Mouse (Mus musculus): ENCODE measurements at regions not wholly inside any gene's neighbourhood (a gene's known extent, or its start where the extent isn't known, plus 50 kb on each side); places are given as distances from the start of the nearest gene placed in this dataset.

- no peak for DNase-seq
Measured at GRCm38 (mm10) chr2:46678366-46678765, 1561.2 kb upstream of the Zeb2 start.

DNA sequence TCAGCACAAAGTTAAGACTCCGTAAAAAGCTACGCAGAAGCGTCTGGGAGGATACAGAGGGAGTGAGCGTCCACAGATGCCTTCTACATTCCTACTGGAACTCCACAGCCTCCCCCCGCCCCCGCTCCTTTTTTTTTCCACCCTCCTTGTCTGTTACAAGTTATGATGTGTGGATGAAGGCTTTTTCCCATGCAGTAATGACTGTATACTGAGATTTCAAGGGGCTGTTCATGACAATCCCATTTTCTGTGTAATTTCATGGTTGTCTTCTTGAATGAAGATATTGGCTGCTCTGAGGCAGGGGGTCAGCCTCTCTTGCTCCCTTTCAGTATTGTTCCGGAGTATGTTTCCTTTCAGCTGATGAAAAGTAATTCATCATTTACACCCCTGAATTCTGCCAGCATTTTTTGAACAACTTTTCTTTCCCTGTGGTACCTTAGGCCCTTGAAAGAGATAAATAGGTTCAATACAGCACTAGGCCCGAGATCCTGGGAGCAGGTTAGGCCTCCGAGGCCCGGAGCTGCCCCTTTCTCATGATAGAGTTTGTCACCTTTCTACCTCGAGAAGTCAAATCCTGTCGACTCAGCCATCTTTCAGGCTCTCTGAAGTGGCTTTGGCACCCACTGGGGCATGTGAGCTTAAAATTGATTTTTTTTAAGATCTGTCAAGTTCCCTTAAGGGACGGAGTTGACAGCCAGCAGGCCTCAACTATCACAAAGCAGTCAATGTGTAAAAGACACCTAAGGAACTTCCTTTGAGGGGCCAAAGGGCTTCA is 1552.5 kb upstream of the Zeb2 start:
- DNase-seq: no peak

- DNase-seq: no peak
Measured at GRCm38 (mm10) chr2:46666990-46667337, 1549.8 kb upstream of the Zeb2 start.

GRCm38 (mm10) chr2:46666084-46666989 is 1549.1 kb upstream of the Zeb2 start:
- no peak for DNase-seq

- no peak for DNase-seq
Measured at GRCm38 (mm10) chr2:46661876-46662275, 1544.7 kb upstream of the Zeb2 start.

DNA sequence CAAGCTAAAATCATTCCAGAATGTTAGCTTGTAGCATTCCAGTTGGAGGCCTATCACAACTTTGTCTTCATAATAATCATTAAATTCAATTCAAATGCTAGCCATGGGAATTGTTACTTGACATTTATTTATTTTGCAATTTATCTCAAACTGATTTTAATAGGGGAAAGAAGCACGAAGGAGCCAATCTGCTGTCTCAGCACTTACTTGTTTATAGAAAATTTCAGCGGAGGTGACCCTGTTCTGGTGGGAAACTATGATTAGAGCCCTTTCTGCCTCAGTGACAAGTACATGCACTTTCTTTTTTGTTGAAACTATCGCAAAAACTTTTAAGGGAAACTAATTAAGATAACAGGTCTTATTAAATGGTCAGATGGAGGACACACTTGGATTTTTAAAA is 1543.4 kb upstream of the Zeb2 start:
- no peak for DNase-seq

GRCm38 (mm10) chr2:46655289-46655688 is 1538.1 kb upstream of the Zeb2 start:
- DNase-seq: no peak

GRCm38 (mm10) chr2:46652616-46653015 is 1535.4 kb upstream of the Zeb2 start:
- no peak for DNase-seq

- DNase-seq: no peak
Measured at GRCm38 (mm10) chr2:46646366-46646765, 1529.2 kb upstream of the Zeb2 start.

DNA sequence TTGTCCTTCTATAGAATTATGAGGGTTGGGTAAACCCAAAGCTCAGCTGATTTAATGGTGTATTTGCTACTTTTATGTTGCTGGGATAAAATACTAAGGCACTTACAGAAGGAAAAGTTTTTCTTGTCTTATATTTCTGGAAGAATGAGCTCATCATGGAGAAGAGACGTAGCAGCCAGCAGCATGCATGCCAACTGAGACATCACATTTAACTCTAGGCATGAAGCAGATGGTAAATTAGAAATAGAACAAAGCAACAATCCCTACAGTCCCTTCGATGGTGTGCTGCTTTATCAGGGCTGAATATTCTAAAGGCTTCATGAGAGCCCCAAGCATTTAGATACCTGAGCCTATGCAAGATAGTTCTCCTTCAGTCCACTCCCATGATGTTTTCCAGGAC is 1492.0 kb upstream of the Zeb2 start:
- DNase-seq: no peak

- DNase-seq: peak; percentile 58 to 68
Measured at GRCm38 (mm10) chr2:46581773-46582172, 1464.6 kb upstream of the Zeb2 start.

GRCm38 (mm10) chr2:46570416-46570815 is 1453.2 kb upstream of the Zeb2 start:
- no peak for DNase-seq

GRCm38 (mm10) chr2:46533395-46533794 is 1416.2 kb upstream of the Zeb2 start:
- no peak for DNase-seq

- no peak for DNase-seq
Measured at GRCm38 (mm10) chr2:46530686-46531085, 1413.5 kb upstream of the Zeb2 start.

DNA sequence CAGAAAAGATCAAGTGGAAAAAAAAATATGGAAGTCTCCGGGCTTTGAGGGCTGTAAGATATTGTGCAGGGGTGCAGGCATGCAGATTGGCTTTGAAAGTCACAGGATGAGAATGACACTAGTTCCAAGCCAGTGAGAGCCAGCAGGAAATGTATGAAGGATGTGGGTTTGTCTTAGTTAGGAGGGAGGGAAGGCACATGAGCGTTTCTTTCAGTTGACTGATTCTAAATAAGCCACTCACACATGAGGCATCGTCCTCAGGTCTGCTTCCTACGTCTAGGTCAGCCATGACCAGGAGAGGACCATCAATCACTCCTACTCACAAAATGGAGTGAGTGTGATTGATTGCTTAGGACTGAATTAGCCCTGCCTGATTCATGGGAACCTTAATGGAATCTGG is 1408.0 kb upstream of the Zeb2 start:
- no peak for DNase-seq

GRCm38 (mm10) chr2:46524625-46525024 is 1407.4 kb upstream of the Zeb2 start:
- DNase-seq: no peak

DNA sequence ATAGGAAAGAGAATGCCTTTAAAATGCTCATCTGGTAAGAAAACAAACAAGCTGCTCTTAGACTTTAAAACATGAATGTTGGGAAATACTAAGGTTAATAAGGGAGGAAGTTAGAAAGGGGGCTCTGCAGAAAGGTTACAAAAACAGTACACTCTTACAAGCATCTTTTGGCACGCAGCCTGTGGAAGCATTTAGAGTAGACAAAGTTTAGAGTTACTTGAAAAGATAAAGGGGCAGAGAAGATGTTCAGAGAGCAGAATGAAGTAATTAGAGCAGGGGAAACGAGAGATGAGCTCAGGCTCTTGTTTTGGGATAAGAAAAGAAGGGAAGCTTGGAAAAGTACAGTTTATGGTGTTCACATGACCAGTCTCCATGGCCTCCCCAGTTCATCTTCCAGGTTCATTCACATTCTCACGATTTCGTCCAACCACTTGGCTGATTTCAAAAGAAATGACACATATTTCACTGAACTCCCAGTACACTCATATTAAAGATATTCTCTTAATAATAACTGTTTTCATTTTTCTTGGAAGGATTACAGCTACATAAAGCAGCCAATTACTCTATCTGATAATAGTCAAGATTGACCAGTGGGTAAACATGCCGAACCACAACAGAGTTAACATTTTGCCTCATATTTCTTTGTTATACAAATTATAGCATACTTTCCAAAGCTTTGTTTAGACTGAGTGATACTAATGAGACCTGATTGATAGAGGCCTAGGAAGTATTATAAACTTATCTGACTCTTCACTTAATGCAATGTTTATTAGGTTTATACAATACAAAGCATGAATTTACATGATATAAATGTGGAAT is 1404.2 kb upstream of the Zeb2 start:
- no peak for DNase-seq

DNA sequence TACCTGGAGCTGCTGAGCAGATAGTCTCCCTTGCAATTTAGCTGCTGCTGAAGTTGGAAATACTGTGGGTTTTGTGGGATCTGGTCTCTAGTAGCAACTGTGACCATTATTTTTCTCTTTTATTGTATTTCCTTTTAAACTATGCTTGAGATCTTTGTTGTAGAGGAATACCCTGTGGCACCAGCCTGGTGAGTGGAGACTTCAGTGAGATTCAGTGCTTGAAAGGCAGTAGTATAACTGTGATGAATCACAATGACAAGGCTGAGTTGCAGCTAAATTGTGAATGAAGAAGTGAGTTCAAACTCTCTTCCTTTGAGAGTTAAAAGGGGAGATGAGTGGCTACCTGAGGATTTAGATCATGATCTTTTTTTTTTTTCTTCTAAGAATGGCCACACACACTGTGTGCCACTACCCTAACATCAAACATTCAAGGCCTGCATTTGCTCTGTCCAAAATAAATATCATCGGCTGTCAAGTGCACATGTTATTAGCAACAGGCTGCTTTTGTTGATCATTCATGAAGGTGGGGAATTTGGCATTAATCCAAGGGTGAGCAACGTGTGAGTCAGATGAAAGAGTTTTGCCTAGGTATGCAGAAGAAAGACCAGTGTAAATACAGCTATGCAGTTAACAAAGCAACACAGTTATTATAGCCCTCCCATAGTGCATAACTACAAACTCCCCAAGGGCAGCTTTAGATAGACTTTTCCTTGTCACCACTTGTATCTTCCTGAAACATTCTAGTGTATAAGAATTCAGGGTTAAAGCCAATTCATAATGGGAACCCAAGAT is 1395.2 kb upstream of the Zeb2 start:
- DNase-seq: no peak

DNA sequence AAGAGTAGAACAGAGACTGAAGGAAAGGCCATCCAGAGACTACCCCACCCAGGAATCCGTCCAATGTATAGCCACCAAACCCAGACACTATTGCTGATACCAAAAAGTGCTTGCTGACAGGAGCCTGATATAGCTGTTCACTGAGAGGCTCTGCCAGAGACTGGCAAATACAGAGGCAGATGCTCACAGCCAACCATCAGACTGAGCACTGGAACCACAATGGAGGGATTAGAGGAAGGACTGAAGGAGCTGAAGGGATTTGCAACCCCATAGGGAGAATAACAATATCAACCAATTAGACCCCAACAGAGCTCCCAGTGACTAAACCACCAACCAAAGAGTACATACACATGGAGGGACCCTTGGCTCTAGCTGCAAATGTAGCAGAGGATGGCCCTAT is 1389.8 kb upstream of the Zeb2 start:
- DNase-seq: no peak

DNA sequence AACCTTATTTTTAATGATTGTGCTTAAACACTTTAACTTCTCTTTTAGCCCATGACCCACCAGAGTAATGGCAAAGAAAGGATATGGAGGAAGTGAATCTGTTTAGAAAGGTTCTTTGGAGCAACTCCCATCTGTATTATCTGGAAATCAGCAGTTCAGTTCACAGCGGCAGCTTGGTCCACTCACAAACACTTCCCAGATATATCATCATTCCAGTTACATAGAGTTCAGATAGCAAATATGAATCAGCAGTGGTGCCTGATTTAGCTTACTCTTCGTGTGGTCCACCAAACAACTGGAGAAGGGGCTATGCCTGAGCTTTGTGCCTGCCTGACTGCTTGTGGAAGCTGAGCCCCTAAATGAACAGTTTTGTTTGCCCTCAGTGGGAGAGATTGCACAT is 1385.9 kb upstream of the Zeb2 start:
- no peak for DNase-seq

GRCm38 (mm10) chr2:46492299-46492698 is 1375.1 kb upstream of the Zeb2 start:
- no peak for DNase-seq

GRCm38 (mm10) chr2:46491081-46491480 is 1373.9 kb upstream of the Zeb2 start:
- no peak for DNase-seq

All from cerebellum, postnatal 10 days (tissue).